Mouse (Mus musculus) gastrocnemius, postnatal 10 days (tissue): ENCODE measurements at regions not wholly inside any gene's neighbourhood (a gene's known extent, or its start where the extent isn't known, plus 50 kb on each side); places are given as distances from the start of the nearest gene placed in this dataset.

Source experiments
- DNase-seq: peaks from one replicate; pipeline ENCODE4 v3.0.0; 2021; ENCODE audit warnings: mixed read lengths

- no peak for DNase-seq
These were observed 120.8 kb upstream of the Topaz1 start for GRCm38 (mm10) chr9:122626346-122626745.

GRCm38 (mm10) chr9:122629171-122629904 is 117.8 kb upstream of the Topaz1 start:
- DNase-seq, result no peak

GRCm38 (mm10) chr9:122631793-122632192 is 115.4 kb upstream of the Topaz1 start:
- no peak for DNase-seq

GRCm38 (mm10) chr9:122633484-122633883 is 113.7 kb upstream of the Topaz1 start:
- no peak for DNase-seq

- no peak for DNase-seq
These were observed 111.8 kb upstream of the Topaz1 start for GRCm38 (mm10) chr9:122635138-122635964.

GRCm38 (mm10) chr9:122637591-122637990 is 109.6 kb upstream of the Topaz1 start:
- no peak for DNase-seq

- no peak for DNase-seq
These were observed 107.9 kb upstream of the Topaz1 start for GRCm38 (mm10) chr9:122639239-122639638.

- no peak for DNase-seq
These were observed 104.2 kb upstream of the Topaz1 start for GRCm38 (mm10) chr9:122642913-122643312.

- no peak for DNase-seq
These were observed 101.6 kb upstream of the Topaz1 start for GRCm38 (mm10) chr9:122645569-122645968.

- no peak for DNase-seq
These were observed 96.3 kb upstream of the Topaz1 start for GRCm38 (mm10) chr9:122650862-122651261.

GRCm38 (mm10) chr9:122655583-122655982 is 91.6 kb upstream of the Topaz1 start:
- peak; percentile 75 for DNase-seq

GRCm38 (mm10) chr9:122660050-122660449 is 87.1 kb upstream of the Topaz1 start:
- no peak for DNase-seq

- no peak for DNase-seq
These were observed 80.0 kb upstream of the Topaz1 start for GRCm38 (mm10) chr9:122666978-122667645.

- no peak for DNase-seq
These were observed 79.5 kb upstream of the Topaz1 start for GRCm38 (mm10) chr9:122667646-122667981.

GRCm38 (mm10) chr9:122673777-122674176 is 73.4 kb upstream of the Topaz1 start:
- no peak for DNase-seq

- DNase-seq, result no peak
These were observed 69.0 kb upstream of the Topaz1 start for GRCm38 (mm10) chr9:122678001-122678696.

GRCm38 (mm10) chr9:122687170-122687569 is 60.0 kb upstream of the Topaz1 start:
- no peak for DNase-seq

- no peak for DNase-seq
These were observed 55.3 kb upstream of the Topaz1 start for GRCm38 (mm10) chr9:122691879-122692278.

GRCm38 (mm10) chr9:122695724-122696123 is 51.4 kb upstream of the Topaz1 start:
- DNase-seq, result no peak
